Mouse (Mus musculus): ENCODE measurements at regions not wholly inside any gene's neighbourhood (a gene's known extent, or its start where the extent isn't known, plus 50 kb on each side); places are given as distances from the start of the nearest gene placed in this dataset.

DNA sequence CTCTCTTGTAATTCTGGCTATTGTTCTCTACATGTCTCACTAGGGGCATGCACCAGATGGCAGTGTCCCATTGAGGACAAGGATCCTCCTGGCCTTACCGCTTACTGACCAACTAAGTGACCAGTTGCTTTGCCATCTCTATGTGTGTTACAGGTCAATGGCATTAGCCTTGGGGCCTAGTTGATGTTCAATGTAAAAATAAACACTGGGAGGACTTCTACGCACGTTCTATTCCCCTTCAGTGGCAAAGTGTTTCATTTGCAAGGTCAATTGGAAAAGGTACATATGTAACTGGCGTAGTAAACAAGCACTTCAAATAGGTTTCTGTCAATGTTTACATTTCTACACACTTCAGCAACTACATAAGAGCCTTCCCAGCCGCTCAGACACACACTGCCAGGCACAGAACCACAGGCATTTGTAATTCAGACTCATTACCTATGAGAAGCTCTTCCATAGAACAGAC, 527.8 kb downstream of the Ppargc1a start:
- TF ChIP-seq CTCF (conservative IDR thresholded peaks at IDR 0.05; ENCODE audit: insufficient read depth, insufficient read length, low read depth, low read length), result peak; percentile 85
- no peak for TF ChIP-seq POLR2A (IDR thresholded peaks at IDR 0.05; ENCODE audit: low read depth, low read length)
